Comparison of ENCODE assay signal across 25 mouse cellular contexts in genomic region chr9:22791750-22792149, GRCm38 (mm10).
A peak's percentile ranks its signal among the peaks of the same experiment; 100 is the strongest.
DNase-seq lines count a peak whose midpoint lies in the region; ATAC-seq and TF ChIP-seq lines count a peak whose summit lies in the region.
"Had no signal": no experiment of that assay in that cellular context is flagged by ENCODE, and none has a peak within 500 bp of the region (broad histone marks: within the 10 kb centered on the region; RNA-seq: fewer than 3 reads in every experiment).

No protein-coding gene starts in this region.

- H3K4me2 ChIP-seq in hindbrain, postnatal 0 days (ENCODE audit: low read depth, low read length) = no peak overlapping the region
- H3K4me2 ChIP-seq: embryonic facial prominence, embryonic 12.5 days; embryonic facial prominence, embryonic 15.5 days; heart, embryonic 12.5 days; heart, embryonic 15.5 days; hindbrain, embryonic 14.5 days had no signal

- peak overlapping the region; percentile 60 for H3K4me3 ChIP-seq in megakaryocyte, embryonic 14.5 days (replicated peaks)
- no peak overlapping the region for H3K4me3 ChIP-seq in G1E (ENCODE audit: low read depth, low read length)
- H3K4me3 ChIP-seq in hindbrain, postnatal 0 days (ENCODE audit: low read length) = no peak overlapping the region
- H3K4me3 ChIP-seq: embryonic facial prominence, embryonic 12.5 days; embryonic facial prominence, embryonic 15.5 days; heart, embryonic 12.5 days; heart, embryonic 15.5 days had no signal

- H3K27ac ChIP-seq in hindbrain, postnatal 0 days = no peak overlapping the region
- H3K27ac ChIP-seq: embryonic facial prominence, embryonic 12.5 days; embryonic facial prominence, embryonic 15.5 days; heart, embryonic 15.5 days; hindbrain, embryonic 14.5 days had no signal

- DNase-seq in G1E (ENCODE audit: low spot score) = peak; percentile 47
- DNase-seq in hindbrain, postnatal 0 days (ENCODE audit: low spot score) = no peak
- no peak for DNase-seq in urinary bladder, postnatal 10 days (ENCODE audit: low spot score)
- DNase-seq: adrenal gland, adult 2 months; adrenal gland, postnatal 14 days; cerebellum, adult 11-12 months; cerebellum, adult 8-10 months; cerebellum, postnatal 14 days; forebrain, postnatal 0 days; gastrocnemius, postnatal 25 days; heart, postnatal 10 days; heart, postnatal 36 days had no signal

- 82% methylated on average over 9 of the region's 9 CpGs for WGBS in hindbrain, postnatal 0 days

- H3K36me3 ChIP-seq in megakaryocyte, embryonic 14.5 days (replicated peaks; ENCODE audit: low read length) = no peaks in the 10 kb centered on the region
- peaks cover 13% of the 10 kb centered on the region for H3K36me3 ChIP-seq in G1E (replicated peaks)
- H3K36me3 ChIP-seq in hindbrain, postnatal 0 days (ENCODE audit: insufficient read depth, low read length) = no peaks in the 10 kb centered on the region
- H3K36me3 ChIP-seq: embryonic facial prominence, embryonic 12.5 days; embryonic facial prominence, embryonic 15.5 days; heart, embryonic 12.5 days; heart, embryonic 15.5 days had no signal

- no peak for ATAC-seq in megakaryocyte, adult 5-6 weeks (ENCODE audit: poor library complexity, severe bottlenecking)
- ATAC-seq in G1E (ENCODE audit: extremely low read depth, insufficient number of reproducible peaks, low FRiP score, poor library complexity, severe bottlenecking) = peak; percentile 82
- ATAC-seq in granulocyte monocyte progenitor cell, adult 5-6 weeks (replicated peaks; ENCODE audit: poor library complexity, severe bottlenecking) = peak; percentile 28
- peak; percentile 42 for ATAC-seq in megakaryocyte-erythroid progenitor cell, adult 5-6 weeks (replicated peaks; ENCODE audit: low FRiP score, low TSS enrichment, poor library complexity, severe bottlenecking)
- ATAC-seq in hindbrain, postnatal 0 days = no peak
- ATAC-seq: CD4-positive, CD25-positive, alpha-beta regulatory T cell, adult 4 months; forebrain, embryonic 14.5 days; forebrain, postnatal 0 days; intestine, postnatal 0 days; Patski had no signal

- no peak for TF ChIP-seq CTCF in G1E (IDR thresholded peaks at IDR 0.05; ENCODE audit: low read depth, low read length)
- no peak for TF ChIP-seq CTCF in hindbrain, postnatal 0 days (IDR thresholded peaks at IDR 0.05; ENCODE audit: low read depth)

- peaks cover 55% of the 10 kb centered on the region for H3K4me1 ChIP-seq in megakaryocyte, embryonic 14.5 days
- peaks cover 59% of the 10 kb centered on the region for H3K4me1 ChIP-seq in G1E (ENCODE audit: insufficient read depth, low read depth, low read length)
- no peaks in the 10 kb centered on the region for H3K4me1 ChIP-seq in hindbrain, postnatal 0 days (ENCODE audit: insufficient read depth, low read length)
- H3K4me1 ChIP-seq: heart, embryonic 12.5 days had no signal

- no peak overlapping the region for H3K9ac ChIP-seq in hindbrain, postnatal 0 days (replicated peaks; ENCODE audit: low read length)
- H3K9ac ChIP-seq: embryonic facial prominence, embryonic 12.5 days; embryonic facial prominence, embryonic 15.5 days; forebrain, postnatal 0 days; heart, embryonic 12.5 days; heart, embryonic 15.5 days; hindbrain, embryonic 14.5 days had no signal

- H3K9me3 ChIP-seq in megakaryocyte, embryonic 14.5 days = peaks cover 3% of the 10 kb centered on the region; the same call in 1 of the 2 replicates
- H3K9me3 ChIP-seq in G1E (replicated peaks) = no peaks in the 10 kb centered on the region
- H3K9me3 ChIP-seq in hindbrain, postnatal 0 days (ENCODE audit: low read length) = no peaks in the 10 kb centered on the region
- H3K9me3 ChIP-seq: embryonic facial prominence, embryonic 12.5 days; embryonic facial prominence, embryonic 15.5 days; heart, embryonic 12.5 days; heart, embryonic 15.5 days had no signal

- H3K27me3 ChIP-seq in megakaryocyte, embryonic 14.5 days (replicated peaks) = peaks cover 44% of the 10 kb centered on the region
- no peaks in the 10 kb centered on the region for H3K27me3 ChIP-seq in G1E (ENCODE audit: insufficient read depth, low read length)
- H3K27me3 ChIP-seq in hindbrain, postnatal 0 days (ENCODE audit: insufficient read depth, low read length) = no peaks in the 10 kb centered on the region
- H3K27me3 ChIP-seq: embryonic facial prominence, embryonic 12.5 days; embryonic facial prominence, embryonic 15.5 days; heart, embryonic 12.5 days; heart, embryonic 15.5 days; Patski had no signal

Comparison
In these comparisons a context has a peak if more than half of its experiments do, and no peak if none do; other contexts are left out.
1. ATAC-seq: peak in G1E (single experiment), granulocyte monocyte progenitor cell, adult 5-6 weeks (single experiment) and megakaryocyte-erythroid progenitor cell, adult 5-6 weeks (single experiment); none in megakaryocyte, adult 5-6 weeks (single experiment) and hindbrain, postnatal 0 days (single experiment).